Mouse (Mus musculus): ENCODE measurements around the gene Fbxl16. TPM values are rescaled to one million over a fixed set of nuclear protein-coding genes. Genes with fewer than 3 reads are reported as not detected.
A peak's percentile ranks its signal among the peaks of the same experiment; 100 is the strongest.

Fbxl16 gene
- polyA plus RNA-seq, 1 experiment from 2014 or later: 2.2 TPM

DNA sequence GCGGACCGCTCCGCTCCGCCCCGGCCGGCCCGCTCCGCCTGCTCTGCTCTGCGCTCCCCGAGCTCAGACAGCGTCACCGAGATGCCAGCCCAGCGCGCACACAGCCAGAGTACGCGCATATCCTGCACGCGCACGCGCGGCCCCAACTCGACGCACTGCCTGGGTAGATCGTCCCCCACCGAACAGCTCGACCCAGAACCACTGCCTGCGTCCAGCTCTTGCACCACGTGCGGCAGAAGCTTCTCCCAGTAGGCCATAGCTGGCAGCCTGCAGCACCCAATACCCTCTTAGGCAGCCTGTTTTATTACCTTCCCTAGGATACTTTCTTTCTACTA lies 28.2 kb downstream of the Fbxl16 start, which contains the start of gene Rhbdl1:
TSS of gene Rhbdl1 (minus strand) at position 220 of the 335 bp plus-strand sequence.
- WGBS: 2% methylated on average over 29 of the region's 29 CpGs
- no peaks in the 10 kb centered on the region for H3K27me3 ChIP-seq
- peak within 1 kb of the TSS; percentile 42 for H3K9ac ChIP-seq
- peak within 1 kb of the TSS; percentile 85 for H3K27ac ChIP-seq
- H3K4me2 ChIP-seq: peak within 1 kb of the TSS; percentile 95
- 0 out of 2 replicates have a peak, but pooled peaks have one; percentile 34 for ATAC-seq (replicated peaks; ENCODE audit: low FRiP score)
- peaks cover 58% of the 10 kb centered on the region for H3K4me1 ChIP-seq
- peaks cover 57% of the 10 kb centered on the region for H3K36me3 ChIP-seq
- H3K9me3 ChIP-seq (replicated peaks): no peaks in the 10 kb centered on the region
- peak within 1 kb of the TSS; percentile 42 for H3K4me3 ChIP-seq (replicated peaks)

DNA sequence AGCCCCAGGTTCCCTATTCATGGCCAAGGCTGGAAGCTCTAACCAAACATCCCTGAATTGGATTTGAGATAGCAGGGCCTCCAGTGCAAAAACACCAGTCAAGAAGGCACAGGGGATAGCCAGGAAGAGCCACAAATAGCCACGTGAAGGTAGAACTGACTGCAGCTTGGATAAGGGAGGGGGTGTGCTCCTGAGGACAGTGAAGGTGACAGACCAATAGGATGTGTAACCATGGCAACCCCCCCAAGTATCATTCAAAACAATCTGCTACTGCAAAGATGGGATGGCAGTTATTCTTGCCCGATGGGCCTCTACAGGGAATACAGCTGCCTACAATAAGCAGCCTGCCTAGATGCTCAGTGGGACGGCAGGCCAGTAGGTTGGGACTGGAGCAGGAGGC lies 28.6 kb downstream of the Fbxl16 start:
- H3K4me1 ChIP-seq: peaks cover 57% of the 10 kb centered on the region
- ATAC-seq (replicated peaks; ENCODE audit: low FRiP score): no peak
- H3K27me3 ChIP-seq: no peaks in the 10 kb centered on the region
- no peak overlapping the region for H3K9ac ChIP-seq
- peak overlapping the region; percentile 42 for H3K4me3 ChIP-seq (replicated peaks)
- H3K9me3 ChIP-seq (replicated peaks): no peaks in the 10 kb centered on the region
- 52% methylated on average over 3 of the region's 3 CpGs for WGBS
- peaks cover 62% of the 10 kb centered on the region for H3K36me3 ChIP-seq
- H3K27ac ChIP-seq: peak overlapping the region; percentile 85
- peak overlapping the region; percentile 95 for H3K4me2 ChIP-seq

DNA sequence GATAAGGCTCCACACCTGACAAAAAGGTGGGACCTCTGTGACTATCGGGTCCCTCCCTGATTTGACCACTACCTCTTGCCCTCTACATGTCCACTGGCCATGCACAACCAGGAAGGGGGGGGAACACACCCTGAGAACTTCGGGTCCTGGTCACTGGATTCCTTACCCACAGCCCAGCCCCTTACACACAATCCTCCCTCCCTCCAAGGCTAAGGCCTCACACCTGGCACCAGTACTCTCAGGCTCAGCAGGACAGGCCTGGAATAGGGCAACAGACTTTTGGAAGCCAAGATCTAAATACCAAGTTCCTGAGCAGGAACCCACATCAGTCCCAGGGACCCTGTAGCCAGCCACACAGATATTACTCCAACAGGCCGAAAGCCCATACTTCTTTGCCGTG lies 30.0 kb downstream of the Fbxl16 start:
- Histone ChIP-seq H3K9ac (no peak overlapping the region), H3K4me1 (peaks cover 62% of the 10 kb centered on the region), H3K9me3 (replicated peaks) (no peaks in the 10 kb centered on the region), H3K36me3 (peaks cover 67% of the 10 kb centered on the region), H3K27ac (no peak overlapping the region), H3K4me2 (no peak overlapping the region), H3K4me3 (replicated peaks) (no peak overlapping the region), H3K27me3 (no peaks in the 10 kb centered on the region)
- no peak for ATAC-seq (replicated peaks; ENCODE audit: low FRiP score)
- WGBS: 82% methylated on average over 4 of the region's 4 CpGs

DNA sequence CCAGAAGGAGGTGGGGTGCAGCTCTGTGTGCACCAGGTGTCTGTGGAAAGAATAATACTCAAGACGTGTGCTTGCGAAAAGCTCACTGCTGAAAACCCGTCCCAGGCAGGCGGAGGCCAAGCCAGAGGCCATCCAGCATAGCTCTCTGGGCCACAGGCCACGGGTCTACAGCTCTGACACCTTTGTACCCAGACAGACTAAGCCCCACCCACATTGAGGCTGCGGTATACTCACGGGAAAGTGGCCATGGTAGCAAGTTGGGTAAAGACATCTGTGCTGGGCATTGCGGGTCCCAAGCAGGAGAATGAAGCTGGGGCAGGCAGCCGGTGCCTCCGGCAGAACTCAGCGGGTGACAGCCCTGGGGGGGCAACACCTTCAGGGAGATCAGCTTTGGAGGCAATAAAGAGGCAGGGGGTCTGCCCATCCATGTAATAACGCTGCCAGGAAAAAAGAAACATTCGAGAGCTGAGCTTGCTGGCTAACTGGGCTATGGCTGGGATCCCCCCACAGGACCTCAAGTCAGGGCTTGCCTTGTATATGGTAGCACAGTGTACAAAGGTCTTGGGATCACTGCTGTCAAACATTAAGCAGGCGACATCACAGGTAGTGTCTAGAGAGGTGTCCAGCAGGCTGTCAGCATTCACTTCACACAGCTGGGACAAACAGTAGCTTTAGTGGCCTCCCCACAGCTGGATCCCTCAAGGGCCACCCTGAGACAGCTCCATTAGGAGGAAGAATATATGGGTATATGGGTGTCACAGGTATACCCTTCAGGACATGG lies 30.8 kb downstream of the Fbxl16 start:
- Histone ChIP-seq H3K4me1 (peaks cover 57% of the 10 kb centered on the region), H3K4me2 (no peak overlapping the region), H3K27ac (no peak overlapping the region), H3K4me3 (replicated peaks) (no peak overlapping the region), H3K9ac (no peak overlapping the region), H3K36me3 (peaks cover 67% of the 10 kb centered on the region), H3K27me3 (no peaks in the 10 kb centered on the region), H3K9me3 (replicated peaks) (no peaks in the 10 kb centered on the region)
- WGBS: 82% methylated on average over 14 of the region's 14 CpGs
- ATAC-seq (replicated peaks; ENCODE audit: low FRiP score): no peak

DNA sequence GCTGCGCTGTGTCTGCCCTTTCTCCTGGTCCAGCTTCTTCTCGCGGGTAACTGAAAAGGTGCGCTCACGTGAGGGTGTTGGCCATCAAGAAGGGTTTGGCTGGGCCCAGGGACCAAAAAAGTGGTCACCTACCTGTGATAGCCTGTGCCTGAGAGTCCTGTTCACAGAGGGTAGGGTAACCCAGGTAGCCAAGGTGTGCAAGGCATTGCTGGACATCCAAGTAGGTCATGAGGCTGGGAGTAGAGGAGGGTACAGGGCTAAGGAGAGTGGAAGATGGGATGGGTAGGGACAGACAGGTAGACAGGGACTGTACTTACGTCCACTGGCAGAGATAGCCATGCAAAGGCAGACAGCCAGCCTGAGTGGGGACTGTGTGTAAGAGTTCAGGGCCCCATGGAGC lies 31.6 kb downstream of the Fbxl16 start:
- 96% methylated on average over 6 of the region's 6 CpGs for WGBS
- no peak for ATAC-seq (replicated peaks; ENCODE audit: low FRiP score)
- Histone ChIP-seq H3K9me3 (replicated peaks) (no peaks in the 10 kb centered on the region), H3K27me3 (no peaks in the 10 kb centered on the region), H3K27ac (no peak overlapping the region), H3K9ac (no peak overlapping the region), H3K4me2 (no peak overlapping the region), H3K4me3 (replicated peaks) (no peak overlapping the region), H3K36me3 (peaks cover 65% of the 10 kb centered on the region), H3K4me1 (peaks cover 54% of the 10 kb centered on the region)

DNA sequence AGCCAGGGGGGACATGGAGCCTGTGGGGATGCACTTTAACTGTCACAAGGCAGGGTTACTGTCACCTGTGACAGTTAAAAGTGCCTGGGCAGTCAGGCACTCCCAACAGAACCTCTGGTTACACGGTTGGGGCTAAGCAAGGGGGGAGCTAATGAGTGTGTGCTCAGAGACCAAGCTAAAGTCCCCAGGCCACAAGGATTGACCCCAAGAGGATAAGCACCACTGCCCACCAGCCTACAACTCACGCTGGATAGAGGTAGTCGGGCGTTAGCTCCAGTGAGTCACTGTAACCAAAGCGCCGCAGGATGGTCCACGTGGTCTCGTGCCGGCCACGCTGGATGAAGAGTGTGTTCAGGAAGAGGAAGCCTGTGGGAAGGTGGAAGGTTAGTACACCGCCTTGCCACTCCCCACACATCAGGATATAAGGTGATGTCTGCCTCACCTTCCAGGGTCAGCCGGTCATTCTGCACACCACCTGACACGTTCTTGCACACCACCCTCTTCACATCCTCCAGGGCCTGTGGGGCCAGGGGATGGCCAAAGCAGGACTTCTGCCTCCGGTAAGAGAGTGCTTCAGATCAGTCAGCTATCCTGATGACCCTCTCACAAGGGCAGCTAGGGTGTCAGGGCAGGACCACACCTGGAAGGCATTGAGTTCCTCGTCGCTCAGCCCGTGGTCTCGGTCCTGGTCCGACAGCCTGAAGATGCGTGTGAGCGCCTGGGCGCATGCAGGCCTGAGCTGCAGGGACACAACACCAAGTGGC lies 32.4 kb downstream of the Fbxl16 start, which contains the start of gene Gm20683:
TSS of gene Gm20683 (minus strand) at position 647 of the 764 bp plus-strand sequence.
- no peak for ATAC-seq (replicated peaks; ENCODE audit: low FRiP score)
- Histone ChIP-seq H3K4me3 (replicated peaks) (no peak within 1 kb of the TSS), H3K36me3 (peaks cover 67% of the 10 kb centered on the region), H3K27ac (no peak within 1 kb of the TSS), H3K4me2 (no peak within 1 kb of the TSS), H3K9me3 (replicated peaks) (no peaks in the 10 kb centered on the region), H3K27me3 (no peaks in the 10 kb centered on the region), H3K4me1 (peaks cover 46% of the 10 kb centered on the region), H3K9ac (no peak within 1 kb of the TSS)
- WGBS: 95% methylated on average over 22 of the region's 22 CpGs

DNA sequence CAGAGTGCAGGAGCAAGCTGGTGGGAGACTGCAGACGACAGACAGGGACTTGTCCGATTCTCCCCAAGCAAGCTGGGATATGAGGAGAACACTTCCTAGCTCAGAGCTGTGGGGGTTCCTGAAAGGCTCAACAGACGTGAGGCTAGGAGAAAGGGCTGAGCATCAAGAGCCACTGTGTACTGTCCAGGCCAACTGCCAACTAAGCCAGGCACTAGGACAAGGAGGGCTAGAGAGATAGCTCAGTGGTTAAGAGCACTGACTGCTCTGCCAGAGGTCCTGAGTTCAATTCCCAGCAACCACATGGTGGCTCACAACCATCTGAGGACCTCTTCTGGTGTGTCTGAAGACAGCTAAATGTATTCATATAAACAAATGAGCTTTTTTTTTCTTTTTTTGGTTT lies 33.6 kb downstream of the Fbxl16 start:
- Histone ChIP-seq H3K4me3 (replicated peaks) (no peak overlapping the region), H3K36me3 (peaks cover 78% of the 10 kb centered on the region), H3K27me3 (no peaks in the 10 kb centered on the region), H3K4me1 (peaks cover 34% of the 10 kb centered on the region), H3K27ac (no peak overlapping the region), H3K9ac (no peak overlapping the region), H3K4me2 (no peak overlapping the region), H3K9me3 (replicated peaks) (no peaks in the 10 kb centered on the region)
- 84% methylated on average over 3 of the region's 3 CpGs for whole genome bisulfite sequencing
- no peak for ATAC-seq (replicated peaks; ENCODE audit: low FRiP score)

DNA sequence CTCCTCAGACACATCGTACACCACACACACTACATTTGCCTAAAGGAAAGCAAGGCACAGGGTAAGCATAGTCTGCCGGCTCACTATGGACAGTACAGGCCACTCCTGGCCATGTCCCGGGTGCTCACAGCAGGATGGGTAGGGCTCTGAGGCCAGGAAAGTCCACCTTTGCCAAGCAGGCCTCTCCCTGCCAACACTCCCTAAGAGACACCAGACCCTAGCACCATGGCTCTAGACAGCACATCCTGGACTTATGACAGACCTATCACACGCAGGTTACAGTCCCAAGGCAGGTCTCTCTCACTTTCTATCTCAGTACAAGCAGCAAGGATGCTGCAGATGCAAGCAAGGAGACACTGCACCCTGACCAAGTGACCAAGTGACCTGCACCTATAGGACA lies 34.2 kb downstream of the Fbxl16 start:
- H3K27me3 ChIP-seq: no peaks in the 10 kb centered on the region
- 90% methylated on average over 4 of the region's 4 CpGs for WGBS

DNA sequence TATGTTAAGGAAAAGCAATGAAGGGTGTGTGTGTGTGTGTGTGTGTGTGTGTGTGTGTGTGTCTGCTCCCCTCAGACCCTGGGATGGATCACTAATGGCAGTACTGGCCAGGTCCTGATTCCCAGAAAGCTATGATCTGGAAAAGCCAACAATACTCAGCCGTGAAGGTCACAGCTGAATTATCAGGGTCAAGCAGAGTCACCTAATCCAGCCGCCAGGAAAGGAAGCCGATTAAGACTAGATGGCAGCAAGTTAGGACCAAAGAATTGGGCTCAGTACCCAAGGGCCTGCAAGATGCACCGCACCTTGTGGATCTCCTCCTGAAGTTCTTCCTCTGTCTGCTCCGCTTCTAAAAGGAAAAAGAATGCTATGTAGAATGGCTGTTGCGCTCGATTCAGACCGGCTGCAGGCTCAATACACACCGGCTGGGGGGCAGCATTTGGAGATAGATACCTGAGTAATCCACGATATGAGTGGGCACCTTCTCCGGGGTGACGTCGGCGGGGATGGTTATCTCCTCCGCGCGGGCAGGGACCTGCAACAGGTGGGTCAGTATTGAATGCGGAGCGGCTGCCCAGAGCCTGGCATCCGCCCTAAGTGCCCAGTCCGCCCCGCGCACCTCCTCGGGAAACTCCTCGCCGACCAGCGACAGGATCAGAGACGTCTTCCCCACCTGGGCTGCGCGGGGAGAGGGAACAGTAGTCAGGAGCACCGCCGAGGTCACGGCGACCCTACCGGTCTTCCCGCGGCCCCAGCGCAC lies 34.9 kb downstream of the Fbxl16 start:
- ATAC-seq (replicated peaks; ENCODE audit: low FRiP score): no peak
- Histone ChIP-seq H3K27ac (peak overlapping the region; percentile 88), H3K27me3 (no peaks in the 10 kb centered on the region), H3K9ac (peak overlapping the region; percentile 76), H3K4me3 (replicated peaks) (peak overlapping the region; percentile 77), H3K36me3 (peaks cover 78% of the 10 kb centered on the region), H3K4me2 (peak overlapping the region; percentile 78), H3K9me3 (replicated peaks) (no peaks in the 10 kb centered on the region), H3K4me1 (peaks cover 24% of the 10 kb centered on the region)
- 2% methylated on average over 36 of the region's 38 CpGs for whole genome bisulfite sequencing

More for the DNA sequence above, 34.2 kb downstream of the Fbxl16 start:
- Histone ChIP-seq H3K4me2 (peak overlapping the region; percentile 78), H3K9me3 (replicated peaks) (no peaks in the 10 kb centered on the region), H3K9ac (peak overlapping the region; percentile 76; the same call in 1 of the 2 replicates), H3K36me3 (peaks cover 76% of the 10 kb centered on the region), H3K27ac (no peak overlapping the region), H3K4me1 (peaks cover 28% of the 10 kb centered on the region), H3K4me3 (replicated peaks) (peak overlapping the region; percentile 77)
- no peak for ATAC-seq (replicated peaks; ENCODE audit: low FRiP score)

DNA sequence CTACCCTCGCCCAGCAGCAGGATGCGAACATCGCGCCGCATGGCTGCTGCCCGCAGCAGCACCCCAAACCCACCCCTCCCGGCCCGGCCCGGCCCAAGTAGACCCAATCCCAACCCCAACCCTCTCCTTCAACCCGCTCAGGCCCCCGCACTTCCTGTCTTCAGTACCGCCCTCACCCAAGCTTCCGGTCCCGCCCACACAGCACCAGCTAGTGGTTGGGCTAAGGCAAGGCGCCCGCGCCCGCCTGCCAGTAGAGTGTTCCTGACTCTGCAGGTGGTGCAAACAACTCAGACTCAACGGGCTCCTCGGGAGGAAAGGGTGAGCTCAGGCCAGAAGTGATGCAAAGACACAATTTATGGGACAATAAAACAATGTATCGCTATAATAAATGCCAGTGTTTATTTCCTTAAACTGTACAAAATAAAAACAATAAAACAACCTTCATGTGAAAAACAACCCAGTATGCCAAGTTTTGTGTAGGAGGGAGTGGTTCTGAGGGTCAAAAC lies 35.6 kb downstream of the Fbxl16 start, which contains the start of gene Rhot2:
TSS of gene Rhot2 (minus strand) at position 456 of the 506 bp plus-strand sequence.
- H3K9ac ChIP-seq: peak within 1 kb of the TSS; percentile 76
- H3K27me3 ChIP-seq: no peaks in the 10 kb centered on the region
- WGBS: 1% methylated on average over 21 of the region's 21 CpGs
- ATAC-seq (replicated peaks; ENCODE audit: low FRiP score): peak; percentile 94
- H3K9me3 ChIP-seq (replicated peaks): no peaks in the 10 kb centered on the region
- H3K4me2 ChIP-seq: peak within 1 kb of the TSS; percentile 78
- H3K4me1 ChIP-seq: peaks cover 23% of the 10 kb centered on the region
- peak within 1 kb of the TSS; percentile 88 for H3K27ac ChIP-seq
- H3K4me3 ChIP-seq (replicated peaks): peak within 1 kb of the TSS; percentile 77
- H3K36me3 ChIP-seq: peaks cover 78% of the 10 kb centered on the region

DNA sequence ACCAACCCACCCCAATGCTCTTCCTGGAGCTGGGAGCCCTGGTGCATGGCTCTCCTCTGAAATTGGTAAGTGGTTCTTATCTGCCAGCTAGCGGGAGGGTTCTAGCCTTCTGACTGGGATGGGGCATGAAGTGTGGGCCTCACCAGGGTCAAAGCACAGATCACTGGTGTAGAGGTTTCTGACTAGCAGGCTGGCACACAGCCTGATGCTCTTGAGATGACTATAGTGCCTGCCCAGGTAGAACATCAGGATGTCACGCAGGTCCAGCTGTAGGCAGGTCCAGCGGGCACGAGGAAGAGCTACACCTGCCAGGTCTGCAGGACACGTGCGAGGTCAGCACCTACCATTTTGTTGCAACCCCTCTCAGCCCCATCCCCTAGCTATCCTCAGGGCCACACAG lies 51.3 kb downstream of the Fbxl16 start:
- peaks cover 18% of the 10 kb centered on the region for H3K4me1 ChIP-seq
- WGBS: 88% methylated on average over 6 of the region's 6 CpGs
- no peak for ATAC-seq (replicated peaks; ENCODE audit: low FRiP score)

More for the DNA sequence above, 51.3 kb downstream of the Fbxl16 start:
- peak overlapping the region; percentile 68 for H3K9ac ChIP-seq
- no peaks in the 10 kb centered on the region for H3K27me3 ChIP-seq
- no peaks in the 10 kb centered on the region for H3K9me3 ChIP-seq (replicated peaks)
- H3K4me2 ChIP-seq: peak overlapping the region; percentile 76
- peaks cover 22% of the 10 kb centered on the region for H3K36me3 ChIP-seq
- H3K4me3 ChIP-seq (replicated peaks): peak overlapping the region; percentile 57
- H3K27ac ChIP-seq: no peak overlapping the region

Data from kidney, embryonic 15.5 days (tissue).